Mouse (Mus musculus) spleen, adult 18-20 months (tissue): ENCODE results near the gene Dennd5b.

Source experiments
- DNase-seq, 2 experiments: peaks; one replicate each; pipeline ENCODE4 v3.0.0; 2022; ENCODE audit warnings: mixed read lengths in 2 of 2

The Dennd5b gene

DNA sequence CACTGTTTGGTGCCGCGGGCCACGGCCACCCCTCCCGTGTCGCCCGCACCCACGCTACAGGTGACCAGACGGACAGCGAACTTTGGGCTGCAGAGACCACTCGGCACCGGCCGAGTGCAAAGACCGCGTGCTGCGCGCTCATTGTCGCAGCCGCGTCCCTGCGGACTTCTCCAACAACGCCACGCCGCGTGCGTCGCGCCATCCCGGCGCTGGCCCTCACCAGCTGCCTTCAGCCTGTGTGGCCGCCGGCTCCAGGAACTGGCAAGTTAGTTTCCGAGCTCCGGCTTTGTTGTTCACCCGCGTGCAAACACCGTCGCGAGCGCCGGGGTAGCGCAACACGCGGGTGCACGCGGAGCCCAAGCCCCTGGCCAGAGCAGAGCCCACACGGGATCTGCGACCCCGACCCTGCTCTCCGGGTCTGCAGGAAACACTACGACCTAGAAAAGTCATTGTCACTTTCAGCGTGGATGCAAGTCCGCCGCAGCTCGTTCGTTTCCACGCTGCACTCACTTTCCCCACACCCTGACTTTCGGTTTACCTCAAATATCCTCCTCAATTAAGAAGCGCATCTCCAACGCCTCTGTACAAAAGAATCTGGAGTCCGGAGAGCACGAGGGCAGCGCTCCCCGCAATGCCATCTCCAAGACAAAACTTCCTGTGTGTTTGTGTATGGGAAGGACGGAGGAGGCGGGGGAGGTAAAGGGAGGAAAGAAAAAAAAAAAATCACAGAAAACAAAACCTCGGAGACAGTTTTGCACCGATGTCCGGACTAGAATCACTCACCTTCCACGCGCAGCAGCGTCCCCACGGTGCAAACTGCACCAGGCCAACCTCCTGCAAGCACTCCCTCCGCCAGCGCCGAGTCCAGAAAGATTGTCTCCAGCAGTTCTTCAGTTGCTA, 155.7 kb downstream of the Dennd5b start:
- peak; percentile 34 to 60 for DNase-seq

DNA sequence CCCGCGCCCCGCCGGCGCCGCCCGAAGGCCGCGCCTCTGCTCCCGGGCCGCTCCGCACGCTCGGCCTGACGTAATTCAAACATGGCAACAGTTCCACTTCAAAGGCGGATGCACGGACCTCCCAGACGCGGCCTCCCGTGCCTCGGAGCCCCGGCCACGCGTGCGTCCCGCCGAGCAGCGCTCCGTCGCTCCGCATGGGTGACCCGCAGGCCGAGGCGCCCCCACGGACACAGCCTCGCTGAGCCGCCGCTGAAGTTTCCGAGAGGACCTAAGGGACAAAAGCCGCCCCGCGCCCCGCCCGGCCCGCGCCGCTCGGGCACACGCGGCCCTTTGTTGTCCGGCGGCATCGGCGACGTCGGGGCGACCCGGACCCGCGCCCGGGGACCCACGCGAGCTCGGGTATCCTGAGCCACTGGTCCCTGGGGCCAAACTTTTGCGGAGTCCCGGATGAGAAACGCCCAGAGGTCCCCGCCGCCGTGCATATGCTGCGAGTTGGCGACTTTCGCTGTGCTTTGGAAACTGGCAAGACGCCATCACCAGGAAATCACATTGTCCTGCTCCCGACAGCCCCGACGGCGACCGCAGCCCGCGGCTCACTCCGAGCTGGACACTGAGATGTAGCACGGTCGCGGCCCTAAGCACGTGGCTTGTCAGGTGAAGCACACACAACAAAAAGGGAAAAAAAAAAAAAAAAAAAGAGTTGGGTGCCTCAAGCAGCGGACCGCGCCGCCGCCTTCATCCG, 156.5 kb downstream of the Dennd5b start:
- peak; percentile 56 to 58 for DNase-seq

- no peak for DNase-seq
Measured at GRCm38 (mm10) chr6:148944344-148944766, 157.1 kb downstream of the Dennd5b start.

- DNase-seq, result no peak
Measured at GRCm38 (mm10) chr6:148943695-148944094, 157.8 kb downstream of the Dennd5b start.

GRCm38 (mm10) chr6:148942406-148942805, 159.1 kb downstream of the Dennd5b start:
- DNase-seq, result no peak

DNA sequence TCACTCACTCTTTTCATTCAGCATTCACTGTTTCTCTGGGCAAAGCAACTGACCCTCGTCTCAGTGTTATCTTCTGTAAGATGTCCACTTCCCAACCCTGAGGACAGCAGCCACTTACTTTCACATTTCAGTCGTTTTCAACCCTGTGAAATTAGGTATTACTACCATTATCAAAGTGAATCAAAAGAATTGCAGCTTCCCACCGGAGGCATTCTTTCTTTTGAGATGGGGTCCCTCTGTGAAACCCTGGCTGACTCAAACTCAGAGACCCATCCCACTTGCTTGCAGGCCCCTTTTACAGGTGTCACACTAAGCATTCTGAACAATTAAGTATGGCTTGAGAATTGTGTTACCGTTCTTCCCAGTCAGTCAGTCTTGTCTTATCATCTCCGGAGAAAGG, 159.6 kb downstream of the Dennd5b start:
- no peak for DNase-seq

DNA sequence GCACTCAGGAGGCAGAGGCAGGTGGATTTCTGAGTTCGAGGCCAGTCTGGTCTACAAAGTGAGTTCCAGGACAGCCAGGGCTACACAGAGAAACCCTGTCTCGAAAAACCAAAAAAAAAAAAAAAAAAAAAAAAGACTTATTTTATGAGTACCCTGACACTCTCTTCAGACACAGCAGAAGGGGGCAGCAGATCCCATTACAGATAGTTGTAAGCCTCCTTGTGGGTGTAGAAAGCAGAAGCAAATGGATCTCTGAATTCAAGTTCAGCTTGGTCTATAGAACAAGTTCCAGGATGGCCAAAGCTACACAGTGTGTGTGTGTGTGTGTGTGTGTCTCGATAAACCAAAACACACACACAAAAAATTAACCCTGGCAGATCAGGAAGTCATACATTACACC, 161.1 kb downstream of the Dennd5b start:
- DNase-seq, result peak in 1 of 2 experiments; percentile 35
